Mouse (Mus musculus): Measurements from ENCODE around the gene Slain1. TPM values are rescaled to one million over a fixed set of nuclear protein-coding genes. Genes with fewer than 3 reads are reported as not detected.

Gene Slain1
- 10.0 and 26.3 TPM in 2 replicates for polyA plus RNA-seq (2021; fragmentation: Nextera tagmentation)
- long read RNA-seq, experiment 1, transcript Slain1-201 (7 exons, 2,863 nt) = major isoform, 6 of 36 reads
- long read RNA-seq, experiment 1, partial matches to known transcripts = 24 of 36 reads
- long read RNA-seq, experiment 1, other reads (novel, unspliced or antisense) = 3 of 36 reads
- long read RNA-seq, experiment 2, partial matches to known transcripts = 15 of 20 reads
- long read RNA-seq, experiment 2, other reads (novel, unspliced or antisense) = 4 of 20 reads

DNA sequence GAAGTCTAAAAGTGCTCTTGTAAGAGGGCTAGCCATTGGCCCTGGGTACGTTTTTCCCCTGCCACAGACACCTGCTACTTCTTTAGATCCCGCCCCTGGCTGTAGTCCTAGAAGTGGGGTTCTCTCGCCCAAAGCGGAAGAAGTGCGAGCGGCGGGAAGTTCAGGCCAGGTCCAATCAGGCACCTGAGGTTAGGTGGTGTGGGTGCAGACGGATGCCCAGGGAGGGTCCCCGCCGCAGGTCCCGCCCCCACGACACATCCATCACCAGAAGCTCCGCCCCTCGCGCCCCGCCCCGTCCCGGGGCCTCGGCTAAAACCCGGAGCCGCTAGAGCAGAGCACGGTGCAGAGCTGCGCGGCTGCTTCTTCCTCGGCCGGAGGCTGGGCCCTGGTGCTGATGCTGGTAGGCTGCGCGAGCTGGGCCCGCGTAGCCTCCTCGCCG lies at the start of gene Slain1:
TSS of gene Slain1 (plus strand) at position 333 of the 439 bp plus-strand sequence.

Other genes with a start within 250 kb of the Slain1 start
- gene Scel, start 136.9 kb upstream of the Slain1 start, polyA plus RNA-seq (2021; fragmentation: Nextera tagmentation) = 0.44 and 0.68 TPM in 2 replicates
- 39.8 and 41.7 TPM in 2 replicates for gene Ednrb, start 194.2 kb downstream of the Slain1 start, polyA plus RNA-seq (2021; fragmentation: Nextera tagmentation)